Mouse (Mus musculus): ENCODE measurements around the gene Ninj2. TPM values are rescaled to one million over a fixed set of nuclear protein-coding genes. Genes with fewer than 3 reads are reported as not detected.

The Ninj2 gene
- total RNA-seq, 2 experiments from 2014 or later, result not detected

GRCm38 (mm10) chr6:120090712-120091248, 2.4 kb upstream of the Ninj2 start:
- ATAC-seq (replicated peaks; ENCODE audit: low FRiP score, low TSS enrichment, poor library complexity, severe bottlenecking), result no peak

- ATAC-seq (replicated peaks; ENCODE audit: low FRiP score, low TSS enrichment, poor library complexity, severe bottlenecking), result no peak
Measured at GRCm38 (mm10) chr6:120091956-120092355, 1.2 kb upstream of the Ninj2 start.

GRCm38 (mm10) chr6:120094091-120094776, 1.1 kb downstream of the Ninj2 start:
- no peak for ATAC-seq (replicated peaks; ENCODE audit: low FRiP score, low TSS enrichment, poor library complexity, severe bottlenecking)

- ATAC-seq (replicated peaks; ENCODE audit: low FRiP score, low TSS enrichment, poor library complexity, severe bottlenecking), result no peak
Measured at GRCm38 (mm10) chr6:120095096-120095495, 1.9 kb downstream of the Ninj2 start.

GRCm38 (mm10) chr6:120095501-120095900, 2.4 kb downstream of the Ninj2 start:
- ATAC-seq (replicated peaks; ENCODE audit: low FRiP score, low TSS enrichment, poor library complexity, severe bottlenecking), result no peak

- no peak for ATAC-seq (replicated peaks; ENCODE audit: low FRiP score, low TSS enrichment, poor library complexity, severe bottlenecking)
Measured at GRCm38 (mm10) chr6:120099392-120099791, 6.2 kb downstream of the Ninj2 start.

- no peak for ATAC-seq (replicated peaks; ENCODE audit: low FRiP score, low TSS enrichment, poor library complexity, severe bottlenecking)
Measured at GRCm38 (mm10) chr6:120101221-120101620, 8.1 kb downstream of the Ninj2 start.

- no peak for ATAC-seq (replicated peaks; ENCODE audit: low FRiP score, low TSS enrichment, poor library complexity, severe bottlenecking)
Measured at GRCm38 (mm10) chr6:120101996-120102395, 8.8 kb downstream of the Ninj2 start.

- ATAC-seq (replicated peaks; ENCODE audit: low FRiP score, low TSS enrichment, poor library complexity, severe bottlenecking), result peak; percentile 76
Measured at GRCm38 (mm10) chr6:120103104-120103503, 10.0 kb downstream of the Ninj2 start.

- ATAC-seq (replicated peaks; ENCODE audit: low FRiP score, low TSS enrichment, poor library complexity, severe bottlenecking), result no peak
Measured at GRCm38 (mm10) chr6:120105055-120105454, 11.9 kb downstream of the Ninj2 start.

GRCm38 (mm10) chr6:120107586-120107985, 14.4 kb downstream of the Ninj2 start:
- no peak for ATAC-seq (replicated peaks; ENCODE audit: low FRiP score, low TSS enrichment, poor library complexity, severe bottlenecking)

- no peak for ATAC-seq (replicated peaks; ENCODE audit: low FRiP score, low TSS enrichment, poor library complexity, severe bottlenecking)
Measured at GRCm38 (mm10) chr6:120108061-120108460, 14.9 kb downstream of the Ninj2 start.

- no peak for ATAC-seq (replicated peaks; ENCODE audit: low FRiP score, low TSS enrichment, poor library complexity, severe bottlenecking)
Measured at GRCm38 (mm10) chr6:120109173-120109572, 16.0 kb downstream of the Ninj2 start.

- no peak for ATAC-seq (replicated peaks; ENCODE audit: low FRiP score, low TSS enrichment, poor library complexity, severe bottlenecking)
Measured at GRCm38 (mm10) chr6:120109932-120110331, 16.8 kb downstream of the Ninj2 start.

GRCm38 (mm10) chr6:120110738-120111409, 17.7 kb downstream of the Ninj2 start:
- no peak for ATAC-seq (replicated peaks; ENCODE audit: low FRiP score, low TSS enrichment, poor library complexity, severe bottlenecking)

GRCm38 (mm10) chr6:120111410-120111783, 18.2 kb downstream of the Ninj2 start:
- ATAC-seq (replicated peaks; ENCODE audit: low FRiP score, low TSS enrichment, poor library complexity, severe bottlenecking), result no peak

- peak; percentile 88 for ATAC-seq (replicated peaks; ENCODE audit: low FRiP score, low TSS enrichment, poor library complexity, severe bottlenecking)
Measured at GRCm38 (mm10) chr6:120111984-120112803, 19.0 kb downstream of the Ninj2 start.

GRCm38 (mm10) chr6:120113856-120114255, 20.7 kb downstream of the Ninj2 start:
- ATAC-seq (replicated peaks; ENCODE audit: low FRiP score, low TSS enrichment, poor library complexity, severe bottlenecking), result no peak

GRCm38 (mm10) chr6:120114271-120114670, 21.1 kb downstream of the Ninj2 start:
- no peak for ATAC-seq (replicated peaks; ENCODE audit: low FRiP score, low TSS enrichment, poor library complexity, severe bottlenecking)

- ATAC-seq (replicated peaks; ENCODE audit: low FRiP score, low TSS enrichment, poor library complexity, severe bottlenecking), result no peak
Measured at GRCm38 (mm10) chr6:120114698-120115097, 21.5 kb downstream of the Ninj2 start.
